Mouse (Mus musculus): ENCODE data around the gene Oprl1. TPM values are rescaled to one million over a fixed set of nuclear protein-coding genes. Genes with fewer than 3 reads are reported as not detected.

Oprl1 gene
- under 1 TPM in 1 of 2 experiments, not detected in 1; 0.49 TPM for total RNA-seq (2023)

DNA sequence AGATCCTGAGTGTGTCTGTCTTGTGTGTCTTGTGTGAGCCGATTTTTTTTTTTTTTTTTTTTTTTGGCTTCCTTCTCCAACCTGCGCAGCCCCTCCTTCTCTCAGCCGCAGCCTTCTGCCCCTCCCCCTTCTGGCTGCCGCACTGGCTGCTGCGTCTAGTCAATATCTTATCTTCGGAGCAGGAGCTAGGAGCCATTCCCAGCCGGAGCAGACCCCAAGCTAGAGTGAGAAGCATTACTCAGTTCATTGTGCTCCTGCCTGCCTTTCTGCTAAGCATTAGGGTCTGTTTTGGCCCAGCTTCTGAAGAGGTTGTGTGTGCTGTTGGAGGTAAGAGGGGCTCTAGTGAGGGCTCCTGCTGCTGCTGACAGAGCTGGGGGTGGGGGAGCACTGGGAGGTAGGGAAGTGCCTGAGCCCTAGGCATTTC is at the start of gene Oprl1:
Gene Oprl1 (plus strand): TSS at position 114 of the 424 bp plus-strand sequence.

DNA sequence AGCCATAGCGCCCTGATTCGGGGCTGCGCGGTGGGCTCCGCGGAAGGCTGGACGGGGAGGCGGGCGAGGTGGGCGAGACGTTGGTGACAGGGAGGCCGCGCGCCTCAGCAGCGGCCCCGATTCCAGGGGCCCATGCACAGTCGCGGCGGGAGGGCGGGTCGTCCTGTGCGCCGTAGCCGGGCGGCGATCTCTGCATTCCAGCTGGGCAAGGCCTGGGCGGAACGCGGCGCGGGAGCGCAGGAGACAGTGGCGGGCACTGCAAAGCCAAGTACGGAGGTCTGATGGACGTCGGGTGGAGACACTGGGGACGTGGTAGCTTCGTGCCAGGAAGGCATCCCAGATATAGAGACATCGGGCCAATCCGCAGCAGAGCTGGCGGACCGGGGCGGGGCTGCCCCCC is 43.5 kb upstream of the Oprl1 start, which contains the start of gene Sox18:
Gene Sox18 (minus strand): TSS at position 315 of the 400 bp plus-strand sequence.

GRCm38 (mm10) chr2:181679951-181680715 is 34.7 kb upstream of the Oprl1 start, which contains the start of gene Tcea2:
Gene Tcea2 (plus strand): TSS chr2:181680310.

DNA sequence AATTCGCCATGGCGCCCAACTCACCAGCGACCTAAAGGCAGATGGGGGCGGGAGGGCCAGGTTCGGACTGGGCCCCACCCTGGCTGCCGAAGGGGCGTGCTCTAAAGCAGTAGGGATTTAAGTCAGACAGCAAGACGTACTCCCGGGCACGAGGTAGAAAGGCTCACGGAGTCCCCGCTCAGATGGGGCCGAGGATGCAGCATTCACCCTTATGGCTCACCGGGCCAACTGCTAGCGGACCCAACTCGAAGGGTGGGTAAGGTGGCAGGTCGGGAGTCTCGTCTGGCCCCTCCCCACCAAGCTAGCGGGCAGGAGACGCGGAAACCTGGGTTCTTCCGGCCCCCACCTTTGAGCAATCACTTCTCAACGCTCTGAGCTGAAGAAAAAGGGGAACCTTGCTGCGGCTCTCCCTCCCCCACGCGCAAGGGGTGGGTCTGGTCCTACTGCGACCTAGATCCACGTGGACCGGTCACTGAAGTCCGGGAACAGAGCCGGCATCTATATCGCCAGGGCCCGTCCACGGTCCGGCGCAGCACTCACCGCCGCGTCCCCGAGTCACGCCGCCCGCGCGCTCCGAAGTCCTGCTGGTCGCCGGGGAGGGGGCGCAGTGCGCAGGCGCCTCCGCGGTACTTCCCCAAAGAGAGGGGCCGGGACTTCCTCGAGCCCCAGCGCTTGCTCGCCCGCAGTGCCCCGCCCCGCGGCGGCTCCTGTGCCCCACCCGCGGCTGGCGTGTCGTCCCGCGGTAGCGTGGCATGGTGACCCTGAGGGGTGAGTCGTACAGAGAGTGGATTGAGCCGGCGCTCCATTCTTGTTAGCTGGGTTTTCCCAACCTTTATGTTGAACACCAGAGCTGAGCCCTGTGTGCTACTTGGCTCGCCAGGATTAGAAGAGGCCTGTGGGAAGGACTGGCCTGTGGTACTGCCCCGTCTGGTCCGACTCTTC is 21.2 kb upstream of the Oprl1 start, which contains the start of gene Rgs19:
Gene Rgs19 (minus strand): TSS at position 639 of the 942 bp plus-strand sequence.

DNA sequence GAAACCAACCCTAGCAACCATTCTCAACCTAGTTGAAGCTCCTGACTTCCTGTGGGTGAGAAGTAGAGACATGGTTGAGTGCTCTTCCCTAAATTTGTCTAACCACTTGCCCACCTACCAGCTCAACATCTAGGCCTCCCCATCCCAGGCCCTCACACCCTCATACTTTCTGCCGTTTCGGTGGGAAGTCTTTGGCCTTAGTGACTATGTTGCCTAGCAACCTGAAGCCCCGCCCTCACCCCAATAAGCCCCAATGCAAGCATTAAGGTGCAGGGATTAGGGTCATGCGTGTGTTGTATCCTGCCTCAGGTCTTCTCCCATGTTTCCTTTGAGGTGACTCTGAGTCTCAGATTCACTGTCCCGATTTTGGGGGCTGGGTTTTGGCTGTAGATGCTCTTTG is 16.6 kb upstream of the Oprl1 start, which contains the start of gene Lkaaear1:
Gene Lkaaear1 (minus strand): TSS at position 202 of the 400 bp plus-strand sequence.

GRCm38 (mm10) chr2:181763006-181763830 is 48.4 kb downstream of the Oprl1 start, which contains the start of gene Myt1:
Gene Myt1 (plus strand): TSS chr2:181763332.

Other genes with a start within 250 kb of the Oprl1 start
- gene Abhd16b, start 221.8 kb upstream of the Oprl1 start, total RNA-seq (2023), result not detected
- 10 to 100 TPM; 58.9 to 61.2 TPM for gene Tpd52l2, start 217.9 kb upstream of the Oprl1 start, total RNA-seq (2023)
- gene Dnajc5, start 194.5 kb upstream of the Oprl1 start, total RNA-seq (2023), result 100 to 1,000 TPM; 114 to 122 TPM
- 100 to 1,000 TPM; 106 to 137 TPM for gene Uckl1, start 130.1 kb upstream of the Oprl1 start, total RNA-seq (2023)
- 10 to 100 TPM; 35.5 to 39.2 TPM for gene Prpf6, start 123.1 kb upstream of the Oprl1 start, total RNA-seq (2023)
- 10 to 100 TPM; 12.1 to 16.1 TPM for gene Zfp512b, start 122.2 kb upstream of the Oprl1 start, total RNA-seq (2023)
- 10 to 100 TPM in 1 of 2 experiments, 1 to 10 TPM in 1; 9.6 to 10.1 TPM for gene Samd10, start 115.8 kb upstream of the Oprl1 start, total RNA-seq (2023)
- gene Gm29797, start 58.0 kb upstream of the Oprl1 start, total RNA-seq (2023), result under 1 TPM in 1 of 2 experiments, not detected in 1; 0.53 TPM
- gene Sox18, start 43.4 kb upstream of the Oprl1 start, total RNA-seq (2023), result under 1 TPM; 0.22 to 0.62 TPM
- gene Tcea2, start 34.7 kb upstream of the Oprl1 start, total RNA-seq (2023), result 10 to 100 TPM; 10.6 to 17.1 TPM
- gene Rgs19, start 21.0 kb upstream of the Oprl1 start, total RNA-seq (2023), result 100 to 1,000 TPM; 308 to 314 TPM
- not detected for gene Lkaaear1, start 16.6 kb upstream of the Oprl1 start, total RNA-seq (2023)
- gene Myt1, start 48.3 kb downstream of the Oprl1 start, total RNA-seq (2023), result not detected
- 10 to 100 TPM; 30.4 to 32.7 TPM for gene Pcmtd2, start 122.8 kb downstream of the Oprl1 start, total RNA-seq (2023)
- 10 to 100 TPM in 1 of 2 experiments, 1 to 10 TPM in 1; 7.6 to 10.9 TPM for gene Polr3k, start 149.3 kb downstream of the Oprl1 start, total RNA-seq (2023)